Mouse (Mus musculus) kidney, postnatal 0 days (tissue): ENCODE data around the gene Rimkla. TPM values are rescaled to one million over a fixed set of nuclear protein-coding genes. Genes with fewer than 3 reads are reported as not detected.

Experiments
- ATAC-seq: fragments of 200-750 bp; cut with Nextera tagmentation; replicated peaks from 2 replicates; pipeline ENCODE4 v1.8.0; 2017; ENCODE audit warnings: low read depth, moderate number of reproducible peaks, moderate TSS enrichment, moderate library complexity; ENCODE audit not compliant: low FRiP score
- DNase-seq: peaks from one replicate; pipeline ENCODE4 v3.0.0-alpha.2; 2016; ENCODE audit warnings: low spot score
- H3K27ac ChIP-seq: fragments of 300-500 bp; sonication (generic); 2 replicates; pipeline ENCODE4 v1.5.1; 2014; ENCODE audit warnings: mild to moderate bottlenecking
- H3K27me3 ChIP-seq: fragments of 300-500 bp; sonication (generic); 2 replicates; pipeline ENCODE4 v1.6.1; 2014; ENCODE audit warnings: low read length, mixed read lengths; ENCODE audit not compliant: insufficient read depth
- H3K36me3 ChIP-seq: fragments of 300-500 bp; sonication (generic); 2 replicates; pipeline ENCODE4 v1.6.1; 2014; ENCODE audit warnings: low read length, mixed read lengths; ENCODE audit not compliant: insufficient read depth
- H3K4me1 ChIP-seq: fragments of 300-500 bp; sonication (generic); replicated peaks from 2 replicates; pipeline ENCODE4 v1.6.1; 2014; ENCODE audit warnings: antibody characterized with exemption, low read length, mixed read lengths; ENCODE audit not compliant: insufficient read depth
- H3K4me2 ChIP-seq: fragments of 300-500 bp; sonication (generic); 2 replicates; pipeline ENCODE4 v1.6.1; 2014; ENCODE audit warnings: mild to moderate bottlenecking, low read length, moderate library complexity, mixed read lengths
- H3K4me3 ChIP-seq: fragments of 300-500 bp; sonication (generic); replicated peaks from 2 replicates; pipeline ENCODE4 v1.5.1; 2014; ENCODE audit warnings: low read depth, low read length
- H3K9ac ChIP-seq: fragments of 300-500 bp; sonication (generic); 2 replicates; pipeline ENCODE4 v1.6.1; 2014; ENCODE audit warnings: low read depth, low read length
- H3K9me3 ChIP-seq: fragments of 300-500 bp; sonication (generic); replicated peaks from 2 replicates; pipeline ENCODE4 v1.6.1; 2016; ENCODE audit warnings: low read length, inconsistent platforms, mixed read lengths
- CTCF ChIP-seq: IDR thresholded peaks from 2 replicates; pipeline ENCODE4 v1.5.1; 2016; ENCODE audit warnings: antibody characterized with exemption, low read depth, mild to moderate bottlenecking, moderate library complexity
- WGBS: fragments of 180-500 bp; shearing (Covaris S2); extraction: QIAGEN DNeasy Blood & Tissue Kit; methylation state at CpG from one replicate; pipeline ENCODE4 v1.1.7; 2014; 5-methylcytosine and 5-hydroxymethylcytosine counted together
- polyA plus RNA-seq: library from polyadenylated mRNA; unstranded; fragments of >200 nt; fragmentation: Nextera tagmentation; extraction: Ambion mirVana; gene quantifications from 2 replicates; pipeline ENCODE4 v1.2.1, GENCODE M21; 2015

The Rimkla gene
- polyA plus RNA-seq, 1 experiment from 2014 or later = 1.7 TPM

DNA sequence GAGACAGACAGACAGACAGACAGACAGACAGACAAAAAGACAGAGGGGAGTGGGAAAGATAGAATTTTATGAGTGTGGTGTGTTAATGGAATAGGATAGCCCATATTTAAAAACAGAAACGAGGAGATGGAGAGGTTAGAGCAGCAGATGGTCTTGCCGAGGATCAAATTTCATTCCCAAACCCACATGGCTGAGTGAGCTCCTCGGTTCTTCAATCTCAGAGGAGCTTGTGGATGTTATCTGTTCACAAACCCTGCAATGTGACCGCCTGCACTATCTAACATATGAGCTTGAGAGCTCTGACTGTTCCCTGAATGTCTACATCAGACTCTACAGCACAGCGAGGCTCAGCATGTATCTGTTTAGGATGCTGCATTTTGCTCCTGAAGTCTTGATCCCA, 19.3 kb downstream of the Rimkla start:
- DNase-seq (peak; percentile 66), ATAC-seq (no peak)
- H3K27ac ChIP-seq = no peak overlapping the region
- H3K4me3 ChIP-seq = no peak overlapping the region
- no peaks in the 10 kb centered on the region for H3K9me3 ChIP-seq
- H3K36me3 ChIP-seq = no peaks in the 10 kb centered on the region
- no peak overlapping the region for H3K9ac ChIP-seq
- 0 out of 2 replicates have a peak, but pooled peaks cover 2% of the 10 kb centered on the region for H3K4me1 ChIP-seq
- no peak overlapping the region for H3K4me2 ChIP-seq
- no peaks in the 10 kb centered on the region for H3K27me3 ChIP-seq
- WGBS = 25% methylated on average over 5 of the region's 5 CpGs
- no peak for TF ChIP-seq CTCF

DNA sequence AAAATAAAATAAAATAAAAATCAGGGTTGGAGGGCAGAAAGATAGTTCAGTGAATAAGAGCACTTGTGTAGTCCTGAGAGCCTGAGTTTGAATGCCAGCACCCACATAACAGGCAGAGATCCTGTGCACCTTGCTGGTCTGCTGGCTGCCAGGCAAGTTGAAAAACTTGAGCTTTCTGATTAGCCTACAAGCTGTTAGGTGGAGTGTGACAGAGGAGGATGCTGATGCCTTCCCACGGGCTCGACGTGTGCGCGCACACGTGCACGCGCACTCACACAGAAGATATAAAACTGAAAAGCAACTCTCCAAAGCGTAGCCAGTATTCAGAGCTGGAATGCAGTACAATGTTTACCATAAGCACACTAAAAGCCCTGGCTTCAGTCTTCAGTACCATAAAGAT, 19.9 kb downstream of the Rimkla start:
- no peaks in the 10 kb centered on the region for H3K36me3 ChIP-seq
- ATAC-seq (no peak), DNase-seq (peak; percentile 55)
- H3K4me2 ChIP-seq = 0 out of 2 replicates have a peak overlapping the region, but pooled peaks have one; percentile 13
- no peaks in the 10 kb centered on the region for H3K27me3 ChIP-seq
- WGBS = 27% methylated on average over 9 of the region's 9 CpGs
- H3K9ac ChIP-seq = no peak overlapping the region
- H3K4me3 ChIP-seq = no peak overlapping the region
- no peak for TF ChIP-seq CTCF
- H3K9me3 ChIP-seq = no peaks in the 10 kb centered on the region
- 0 out of 2 replicates have a peak, but pooled peaks cover 2% of the 10 kb centered on the region for H3K4me1 ChIP-seq
- no peak overlapping the region for H3K27ac ChIP-seq

DNA sequence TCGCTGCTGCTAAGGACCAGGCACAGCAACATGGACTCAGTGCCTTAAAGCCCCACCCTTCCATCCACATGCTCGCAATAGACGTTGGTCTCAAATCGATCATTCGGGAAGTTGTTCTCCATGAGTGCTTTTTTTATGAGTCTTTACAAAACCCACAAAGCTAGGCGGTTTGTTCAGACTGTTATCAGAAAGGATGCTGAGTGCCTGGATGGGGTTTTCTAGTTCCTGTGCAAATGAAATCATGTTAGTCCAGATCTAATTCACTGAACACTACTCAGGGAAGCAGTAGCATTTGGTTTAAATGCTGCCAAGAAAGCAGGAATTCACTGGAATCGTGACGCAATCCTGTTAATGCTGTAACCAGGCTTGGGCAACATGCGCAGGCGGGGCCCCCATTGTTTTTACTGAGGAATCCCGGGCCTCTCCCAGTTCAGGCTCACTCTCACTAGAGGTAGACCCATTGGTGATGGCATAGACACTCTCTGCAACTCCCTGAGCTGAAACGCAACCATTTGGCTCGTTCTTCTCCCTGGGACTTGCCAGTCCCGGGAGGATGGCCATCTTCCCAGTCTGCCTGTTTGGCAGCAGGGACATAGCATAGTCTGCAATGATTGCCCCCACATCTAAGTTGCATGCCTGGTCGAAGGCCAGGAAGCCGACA, 24.6 kb downstream of the Rimkla start:
- ATAC-seq (no peak), DNase-seq (no peak)
- H3K9me3 ChIP-seq = no peaks in the 10 kb centered on the region
- no peak overlapping the region for H3K4me3 ChIP-seq
- H3K36me3 ChIP-seq = no peaks in the 10 kb centered on the region
- WGBS = 74% methylated on average over 16 of the region's 16 CpGs
- H3K4me1 ChIP-seq = 0 out of 2 replicates have a peak, but pooled peaks cover 2% of the 10 kb centered on the region
- no peak overlapping the region for H3K9ac ChIP-seq
- TF ChIP-seq CTCF = no peak
- no peak overlapping the region for H3K4me2 ChIP-seq
- H3K27me3 ChIP-seq = no peaks in the 10 kb centered on the region
- H3K27ac ChIP-seq = no peak overlapping the region

DNA sequence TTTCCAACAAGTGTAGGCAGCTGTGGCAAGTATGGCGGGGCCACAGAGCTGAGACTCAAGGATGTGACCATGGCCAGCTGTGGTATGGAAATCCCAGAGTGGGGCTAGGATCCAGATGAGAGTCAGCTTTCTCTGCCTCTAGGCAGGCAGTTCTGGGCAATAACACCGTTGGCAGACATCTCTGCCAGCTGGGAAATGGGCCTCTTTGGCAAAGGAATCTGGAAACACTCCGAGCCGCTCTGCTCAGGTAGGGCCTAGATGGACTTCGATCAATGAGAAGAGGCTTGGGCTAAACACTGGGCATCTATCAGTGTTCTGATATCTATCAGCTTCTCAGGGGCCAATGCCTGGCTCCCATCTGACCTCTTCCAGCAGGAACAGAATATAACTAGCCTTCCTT, 26.6 kb downstream of the Rimkla start:
- no peaks in the 10 kb centered on the region for H3K9me3 ChIP-seq
- no peaks in the 10 kb centered on the region for H3K36me3 ChIP-seq
- ATAC-seq = no peak

DNA sequence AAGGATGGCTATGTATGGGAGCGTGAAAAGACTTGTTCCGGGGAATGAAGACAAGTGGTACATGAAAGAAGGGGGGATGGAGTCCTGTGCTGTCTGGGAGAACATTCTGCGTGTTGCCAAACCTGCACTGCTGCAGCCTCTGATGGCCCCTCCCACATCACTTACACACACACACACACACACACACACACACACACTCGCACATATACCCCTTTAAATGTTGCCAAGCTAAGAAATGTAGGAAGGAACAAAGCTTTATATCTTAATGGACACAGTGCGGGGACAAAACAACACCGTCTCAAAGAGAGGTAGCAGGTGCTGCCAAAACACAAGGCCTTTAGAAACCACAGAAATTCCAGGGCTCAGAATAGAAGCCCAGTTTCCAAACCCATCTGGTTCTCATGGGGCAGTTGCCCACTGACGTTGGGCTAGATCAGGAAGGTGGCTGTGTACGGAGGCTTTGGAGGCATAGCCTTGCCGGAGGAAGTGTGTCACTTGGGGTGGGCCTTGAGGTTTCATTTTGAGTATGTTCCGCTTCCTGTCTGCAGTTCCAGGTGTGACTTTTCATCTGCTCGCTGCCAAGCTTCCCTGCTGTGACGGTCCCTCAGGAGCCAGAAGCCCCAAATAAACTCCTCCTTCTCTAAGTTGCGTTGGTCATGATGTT, 28.5 kb downstream of the Rimkla start:
- Histone ChIP-seq H3K9me3 (no peaks in the 10 kb centered on the region), H3K9ac (no peak overlapping the region), H3K4me3 (no peak overlapping the region), H3K4me1 (no peaks in the 10 kb centered on the region), H3K36me3 (no peaks in the 10 kb centered on the region), H3K4me2 (no peak overlapping the region; the same call in 1 of the 2 replicates), H3K27me3 (no peaks in the 10 kb centered on the region), H3K27ac (peak overlapping the region; percentile 8; the same call in 1 of the 2 replicates)
- ATAC-seq = no peak
- DNase-seq = no peak
- TF ChIP-seq CTCF = no peak
- 57% methylated on average over 13 of the region's 13 CpGs for WGBS

More for the DNA sequence above, 26.6 kb downstream of the Rimkla start:
- DNase-seq = no peak
- Histone ChIP-seq H3K9ac (no peak overlapping the region), H3K27me3 (no peaks in the 10 kb centered on the region), H3K4me2 (no peak overlapping the region), H3K27ac (no peak overlapping the region), H3K4me3 (no peak overlapping the region), H3K4me1 (no peaks in the 10 kb centered on the region)
- WGBS = 88% methylated on average over 5 of the region's 5 CpGs
- no peak for TF ChIP-seq CTCF

DNA sequence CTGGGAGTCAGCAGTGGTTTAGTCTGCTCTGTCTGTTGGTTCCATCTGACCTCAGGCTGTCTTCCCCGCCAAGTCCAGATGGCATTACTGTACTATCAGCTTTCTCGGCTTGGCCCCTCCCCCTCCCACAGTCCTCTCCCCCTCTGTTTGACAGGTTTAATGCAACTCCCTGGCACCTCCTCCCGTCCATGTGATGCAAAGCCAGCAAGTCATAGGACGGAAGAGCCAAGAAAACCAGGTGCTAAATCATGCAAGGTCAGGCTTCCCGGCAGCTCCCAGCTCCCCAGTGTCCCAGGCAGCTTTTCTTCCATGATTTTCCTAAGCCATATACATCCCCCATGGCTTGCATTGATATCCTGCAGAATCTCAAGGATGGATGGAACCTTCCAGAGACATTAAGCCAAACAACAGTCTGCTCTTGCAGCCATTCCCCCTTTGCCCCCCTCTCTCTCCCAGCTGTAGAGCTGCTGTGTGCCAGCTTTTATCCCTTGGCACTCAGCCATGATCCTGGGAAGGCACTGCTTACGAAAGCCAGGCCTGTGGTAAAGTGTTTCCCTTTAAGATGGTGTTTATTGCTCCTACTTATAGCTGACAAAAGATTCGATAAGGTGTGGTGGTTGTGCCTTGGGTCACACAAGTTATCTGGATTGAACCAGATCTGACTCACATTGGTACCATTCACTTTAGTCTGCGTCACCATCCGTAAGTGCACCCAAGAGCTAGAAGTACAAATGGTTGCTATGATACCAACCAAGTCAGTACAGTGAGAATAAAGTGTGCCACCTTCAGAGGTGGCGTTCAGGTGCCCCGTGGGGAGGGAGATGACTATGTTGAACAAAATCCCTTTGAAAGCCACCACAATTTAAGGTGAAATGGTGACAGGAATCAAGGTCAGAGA, 29.3 kb downstream of the Rimkla start:
- Histone ChIP-seq H3K9me3 (no peaks in the 10 kb centered on the region), H3K36me3 (no peaks in the 10 kb centered on the region), H3K27ac (peak overlapping the region; percentile 54; the same call in 1 of the 2 replicates), H3K4me1 (no peaks in the 10 kb centered on the region), H3K9ac (no peak overlapping the region), H3K27me3 (no peaks in the 10 kb centered on the region), H3K4me3 (no peak overlapping the region), H3K4me2 (no peak overlapping the region; the same call in 1 of the 2 replicates)
- peak; percentile 88 for DNase-seq
- TF ChIP-seq CTCF = peak; percentile 21; the same call in 1 of the 2 replicates
- peak; percentile 81 for ATAC-seq
- 34% methylated on average over 11 of the region's 11 CpGs for WGBS
